Mouse (Mus musculus) gastrocnemius, adult 18-20 months (tissue): ENCODE measurements at regions not wholly inside any gene's neighbourhood (a gene's known extent, or its start where the extent isn't known, plus 50 kb on each side); places are given as distances from the start of the nearest gene placed in this dataset.

Source experiments
- DNase-seq: peaks from one replicate; pipeline ENCODE4 v3.0.0; 2021; ENCODE audit warnings: low spot score

DNA sequence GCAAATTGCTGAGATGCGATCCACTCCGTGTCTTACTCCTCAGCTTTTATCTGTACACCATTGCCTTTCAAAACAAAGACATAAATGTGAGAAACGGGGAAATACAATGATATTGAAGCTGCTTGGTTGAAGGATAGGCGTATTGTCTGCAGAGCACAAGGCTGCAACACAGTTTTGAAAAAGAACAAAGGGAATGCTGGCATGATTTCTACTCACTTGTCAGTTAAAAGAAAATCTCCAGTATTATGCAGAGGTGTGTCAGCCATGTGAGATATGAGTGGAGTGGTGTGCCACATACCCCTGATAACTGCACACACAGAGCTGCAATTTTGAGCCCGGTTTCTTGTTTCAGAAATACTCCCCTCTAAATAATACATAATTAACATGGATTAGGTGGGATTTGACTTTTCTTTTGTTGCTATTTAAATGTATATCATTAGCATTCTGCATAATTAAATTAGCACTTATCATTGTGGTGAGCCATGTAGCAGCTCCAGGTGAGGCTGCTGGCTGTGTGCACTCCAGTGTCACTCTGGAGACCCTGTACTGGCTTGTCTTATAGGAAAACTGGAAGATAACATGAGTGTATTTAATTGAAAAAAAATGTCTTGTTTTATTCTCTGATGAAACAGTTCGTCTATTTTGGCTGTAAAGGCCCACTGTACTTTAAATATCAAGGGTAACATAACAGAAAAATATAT lies 133.2 kb upstream of the Flrt2 start:
- no peak for DNase-seq

DNA sequence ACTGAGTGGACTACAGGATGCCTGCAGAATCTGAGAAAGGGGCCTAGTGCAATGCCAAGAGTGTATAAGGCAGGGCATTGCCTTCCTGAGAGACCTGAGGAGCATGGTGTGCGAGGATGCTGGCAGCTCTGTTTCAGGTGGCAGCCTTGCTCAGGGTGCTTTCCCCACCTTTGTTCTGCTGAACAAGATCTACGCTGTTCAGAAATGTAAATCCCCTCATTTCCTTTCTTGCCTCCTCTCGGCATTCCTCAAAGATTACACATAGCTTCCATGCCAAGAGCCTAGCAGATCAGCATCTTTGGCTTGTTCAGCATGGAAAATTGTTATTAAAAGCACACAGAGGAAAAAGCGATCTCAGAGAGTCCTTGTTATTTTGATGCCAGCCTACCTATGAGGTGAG lies 128.6 kb upstream of the Flrt2 start:
- no peak for DNase-seq

DNA sequence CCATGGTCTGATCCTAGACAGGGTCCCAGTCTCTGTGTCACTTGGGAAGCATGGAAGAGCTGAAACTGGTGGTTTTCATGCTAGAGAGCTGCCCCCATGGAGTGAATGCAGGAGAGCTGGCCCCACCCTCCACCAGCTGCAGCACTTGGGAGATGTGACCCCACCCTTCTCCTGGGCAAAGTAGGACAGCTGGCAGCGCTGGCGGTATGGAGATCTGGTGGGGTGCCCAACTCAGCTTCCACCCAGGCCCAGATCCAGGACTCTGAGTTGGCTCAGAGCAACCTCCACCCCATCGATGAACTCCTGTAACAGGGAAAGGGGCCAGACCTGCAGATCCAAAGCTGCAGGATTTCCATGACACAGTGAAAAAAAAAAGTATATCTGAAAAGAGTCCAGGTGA lies 115.3 kb upstream of the Flrt2 start:
- peak; percentile 6 for DNase-seq

DNA sequence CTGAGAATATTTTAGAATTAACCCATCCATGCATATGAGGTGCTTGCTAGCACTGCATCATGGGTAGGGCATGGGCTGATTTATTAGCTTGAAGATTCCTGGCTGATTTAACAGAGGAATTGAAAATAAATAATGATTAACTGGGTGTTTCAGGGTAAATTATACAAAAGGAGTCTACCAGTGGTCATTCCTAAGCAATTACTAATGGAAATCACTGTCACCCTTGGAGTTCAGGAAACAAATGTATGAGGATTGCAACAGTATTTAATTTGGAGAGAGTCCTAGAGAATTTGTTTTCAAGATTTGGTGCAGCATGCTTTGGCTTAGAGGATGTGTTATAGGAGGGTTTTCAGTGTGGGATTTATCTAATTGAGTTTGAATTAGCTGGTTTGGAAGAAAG lies 103.0 kb upstream of the Flrt2 start:
- DNase-seq: no peak

DNA sequence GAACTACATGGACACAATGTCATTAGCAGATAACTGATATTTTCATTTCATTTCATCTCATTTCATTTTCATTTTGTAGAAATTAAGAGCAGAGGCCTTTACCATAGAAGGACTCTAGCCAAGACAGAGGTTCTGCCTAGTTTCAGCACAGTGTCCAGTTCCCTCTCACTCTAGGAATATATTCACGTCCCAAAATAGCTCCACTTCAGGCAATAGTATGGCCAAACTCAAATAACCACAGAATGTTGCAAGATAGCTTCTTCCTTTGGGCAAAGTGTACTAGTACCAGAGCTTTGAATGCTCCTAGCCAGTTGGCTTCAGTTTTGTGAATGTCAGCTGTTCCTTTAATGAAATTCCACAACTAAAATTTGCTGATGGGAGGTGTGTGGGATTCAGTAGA lies 72.7 kb upstream of the Flrt2 start:
- DNase-seq: no peak

DNA sequence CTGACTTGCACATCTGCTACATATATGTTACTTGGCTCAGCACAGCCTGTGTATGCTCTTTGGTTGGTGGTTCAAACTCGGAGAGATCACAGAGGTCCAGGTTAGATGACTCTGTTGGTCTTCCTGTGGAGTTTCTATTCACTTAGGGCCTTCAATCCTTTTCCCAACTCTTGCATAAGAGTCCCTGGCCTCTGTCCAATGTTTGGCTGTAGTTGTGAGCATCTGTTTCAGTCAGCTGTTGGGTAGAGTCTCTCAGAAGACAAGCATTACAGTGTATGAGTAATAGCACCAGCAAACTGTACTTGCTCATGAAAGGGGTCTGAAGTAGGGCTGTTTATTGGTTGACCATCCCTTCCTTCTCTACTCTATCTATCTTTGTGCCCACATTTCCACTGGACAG lies 61.0 kb upstream of the Flrt2 start:
- peak; percentile 75 for DNase-seq

DNA sequence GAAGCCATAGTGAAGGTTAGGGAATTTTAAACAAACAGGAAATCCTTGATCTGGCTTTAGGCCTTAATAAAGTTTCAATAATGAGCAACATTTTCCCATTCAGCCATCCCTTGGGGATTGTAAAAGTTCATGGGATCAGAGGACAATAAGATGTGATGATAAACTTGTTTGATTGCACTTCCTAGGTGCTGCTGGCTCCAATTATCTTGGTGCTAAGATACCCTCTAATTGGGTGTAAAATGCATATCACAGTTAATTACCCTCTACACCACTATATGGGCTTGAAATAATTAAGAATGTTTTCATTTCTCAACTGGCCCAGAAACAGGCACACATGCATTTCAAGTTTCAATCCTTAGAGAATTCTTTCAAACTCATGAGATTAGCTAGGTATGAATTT lies 55.4 kb upstream of the Flrt2 start:
- DNase-seq: no peak

DNA sequence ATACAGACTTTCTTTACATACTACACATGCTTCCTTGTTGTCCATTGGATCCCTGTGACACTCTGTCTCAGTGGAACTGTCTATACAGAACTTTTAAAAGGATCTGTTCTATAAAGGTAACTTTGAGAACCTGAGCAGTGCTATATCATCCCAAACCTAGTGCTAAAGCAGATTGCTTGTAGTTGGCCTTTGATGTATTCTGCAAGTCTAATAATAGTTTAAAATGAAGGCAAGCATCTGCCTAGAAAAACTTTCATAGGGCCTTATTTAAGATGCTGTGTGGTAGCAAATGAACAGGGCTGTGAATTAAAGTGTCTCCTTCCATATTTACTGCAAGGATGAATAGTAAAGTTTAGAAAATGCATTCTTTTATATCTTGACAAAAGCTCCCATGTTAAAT lies 52.1 kb upstream of the Flrt2 start:
- DNase-seq: no peak

DNA sequence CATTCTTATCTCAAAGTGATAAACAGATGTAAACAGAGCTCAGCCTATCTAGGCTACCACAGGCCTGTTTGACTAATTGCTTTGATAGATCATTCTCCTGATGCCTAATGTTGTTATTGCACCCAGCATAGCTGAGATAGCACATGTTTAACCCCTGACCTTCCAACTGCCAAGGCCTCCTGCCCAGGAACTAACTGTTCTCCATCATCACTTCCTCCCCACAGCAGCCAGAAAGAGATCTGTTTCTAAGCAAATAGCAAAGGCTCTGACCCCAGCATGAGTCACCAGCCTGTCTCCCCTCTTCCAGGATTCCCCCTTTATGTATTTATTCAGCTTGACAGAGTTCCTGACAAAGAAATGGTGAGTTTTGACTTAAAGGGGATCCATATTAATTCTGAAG lies 50.4 kb upstream of the Flrt2 start:
- DNase-seq: no peak
